Mouse (Mus musculus): ENCODE data around the gene Banf2.

The Banf2 gene

GRCm38 (mm10) chr2:144092767-144093166 lies 59.9 kb downstream of the Banf2 start:
- Histone ChIP-seq H3K4me3 (replicated peaks; ENCODE audit: low read length) (no peak overlapping the region), H3K36me3 (ENCODE audit: insufficient read depth, low read length) (no peaks in the 10 kb centered on the region), H3K27me3 (ENCODE audit: insufficient read depth, low read length) (no peaks in the 10 kb centered on the region), H3K4me1 (replicated peaks; ENCODE audit: low read depth, low read length) (peaks cover 10% of the 10 kb centered on the region), H3K9me3 (ENCODE audit: low read length) (peaks cover 30% of the 10 kb centered on the region)
- no peak for TF ChIP-seq NANOG (IDR thresholded peaks at IDR 0.05; ENCODE audit: borderline replicate concordance, low read length)
- TF ChIP-seq POU5F1 (IDR thresholded peaks at IDR 0.05; ENCODE audit: borderline replicate concordance, low read length): no peak
- no peak for TF ChIP-seq CTCF (conservative IDR thresholded peaks at IDR 0.05; ENCODE audit: low read length)

DNA sequence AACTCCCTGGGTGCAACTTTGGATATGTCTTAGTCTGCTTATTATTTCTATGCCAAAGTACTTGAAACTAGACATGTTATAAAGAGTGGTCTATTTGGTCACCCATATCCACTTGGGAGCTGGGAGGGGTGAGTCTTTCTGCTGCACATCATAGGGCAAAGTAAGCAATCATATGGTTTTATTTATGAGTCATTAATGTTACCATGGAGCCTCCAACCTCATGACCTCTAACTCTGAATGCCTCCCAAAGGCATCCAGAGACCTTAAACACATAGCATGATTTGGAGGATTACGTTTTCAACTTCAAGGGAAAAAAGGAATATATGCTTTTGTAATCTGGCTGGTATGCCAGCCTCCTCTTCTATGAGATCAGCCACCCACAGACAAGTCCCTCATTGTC lies 61.9 kb downstream of the Banf2 start:
- no peaks in the 10 kb centered on the region for H3K27me3 ChIP-seq (ENCODE audit: insufficient read depth, low read length)
- peaks cover 30% of the 10 kb centered on the region for H3K9me3 ChIP-seq (ENCODE audit: low read length)
- no peaks in the 10 kb centered on the region for H3K36me3 ChIP-seq (ENCODE audit: insufficient read depth, low read length)
- TF ChIP-seq POU5F1 (IDR thresholded peaks at IDR 0.05; ENCODE audit: borderline replicate concordance, low read length): no peak
- no peak for TF ChIP-seq NANOG (IDR thresholded peaks at IDR 0.05; ENCODE audit: borderline replicate concordance, low read length)
- TF ChIP-seq CTCF (conservative IDR thresholded peaks at IDR 0.05; ENCODE audit: low read length): no peak
- no peaks in the 10 kb centered on the region for H3K4me1 ChIP-seq (replicated peaks; ENCODE audit: low read depth, low read length)
- no peak overlapping the region for H3K4me3 ChIP-seq (replicated peaks; ENCODE audit: low read length)

- H3K4me1 ChIP-seq (replicated peaks; ENCODE audit: low read depth, low read length): no peaks in the 10 kb centered on the region
- peaks cover 10% of the 10 kb centered on the region for H3K9me3 ChIP-seq (ENCODE audit: low read length)
- no peaks in the 10 kb centered on the region for H3K27me3 ChIP-seq (ENCODE audit: insufficient read depth, low read length)
- no peaks in the 10 kb centered on the region for H3K36me3 ChIP-seq (ENCODE audit: insufficient read depth, low read length)
- no peak overlapping the region for H3K4me3 ChIP-seq (replicated peaks; ENCODE audit: low read length)
- no peak for TF ChIP-seq CTCF (conservative IDR thresholded peaks at IDR 0.05; ENCODE audit: low read length)
- no peak for TF ChIP-seq NANOG (IDR thresholded peaks at IDR 0.05; ENCODE audit: borderline replicate concordance, low read length)
- TF ChIP-seq POU5F1 (IDR thresholded peaks at IDR 0.05; ENCODE audit: borderline replicate concordance, low read length): no peak
Measured at GRCm38 (mm10) chr2:144101463-144101961, 68.7 kb downstream of the Banf2 start.

GRCm38 (mm10) chr2:144107374-144107773 lies 74.5 kb downstream of the Banf2 start:
- H3K27me3 ChIP-seq (ENCODE audit: insufficient read depth, low read length): 0 out of 2 replicates have a peak, but pooled peaks cover 3% of the 10 kb centered on the region

GRCm38 (mm10) chr2:144107810-144108209 lies 75.0 kb downstream of the Banf2 start:
- Histone ChIP-seq H3K27me3 (ENCODE audit: insufficient read depth, low read length) (0 out of 2 replicates have a peak, but pooled peaks cover 3% of the 10 kb centered on the region), H3K4me3 (replicated peaks; ENCODE audit: low read length) (no peak overlapping the region), H3K4me1 (replicated peaks; ENCODE audit: low read depth, low read length) (no peaks in the 10 kb centered on the region), H3K36me3 (ENCODE audit: insufficient read depth, low read length) (no peaks in the 10 kb centered on the region), H3K9me3 (ENCODE audit: low read length) (no peaks in the 10 kb centered on the region)
- TF ChIP-seq NANOG (IDR thresholded peaks at IDR 0.05; ENCODE audit: borderline replicate concordance, low read length): no peak
- TF ChIP-seq POU5F1 (IDR thresholded peaks at IDR 0.05; ENCODE audit: borderline replicate concordance, low read length): no peak
- no peak for TF ChIP-seq CTCF (conservative IDR thresholded peaks at IDR 0.05; ENCODE audit: low read length)

More at GRCm38 (mm10) chr2:144107374-144107773, 74.5 kb downstream of the Banf2 start:
- no peaks in the 10 kb centered on the region for H3K36me3 ChIP-seq (ENCODE audit: insufficient read depth, low read length)
- H3K4me1 ChIP-seq (replicated peaks; ENCODE audit: low read depth, low read length): no peaks in the 10 kb centered on the region
- no peaks in the 10 kb centered on the region for H3K9me3 ChIP-seq (ENCODE audit: low read length)
- H3K4me3 ChIP-seq (replicated peaks; ENCODE audit: low read length): no peak overlapping the region
- TF ChIP-seq POU5F1 (IDR thresholded peaks at IDR 0.05; ENCODE audit: borderline replicate concordance, low read length) (no peak), CTCF (conservative IDR thresholded peaks at IDR 0.05; ENCODE audit: low read length) (no peak), NANOG (IDR thresholded peaks at IDR 0.05; ENCODE audit: borderline replicate concordance, low read length) (no peak)

DNA sequence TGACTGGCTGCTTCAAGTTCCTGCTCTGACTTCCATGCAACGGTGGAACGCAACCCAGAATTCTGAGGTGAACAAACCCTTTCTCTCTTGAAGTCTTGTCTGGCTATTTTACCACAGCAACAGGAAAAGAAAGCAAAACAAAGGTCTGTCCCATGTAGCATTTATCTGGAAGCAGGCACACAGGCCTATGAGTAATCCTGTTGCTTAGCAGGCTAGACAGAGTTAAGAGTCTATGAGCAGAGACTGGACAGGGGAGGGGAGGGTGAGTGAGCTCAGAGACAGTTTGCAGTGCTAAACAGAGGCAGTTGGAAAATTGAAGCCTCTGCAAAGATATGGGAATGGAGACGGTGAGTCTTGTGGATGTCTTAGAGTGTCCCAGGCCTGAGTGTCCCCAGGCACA lies 75.5 kb downstream of the Banf2 start:
- H3K9me3 ChIP-seq (ENCODE audit: low read length): no peaks in the 10 kb centered on the region
- H3K4me1 ChIP-seq (replicated peaks; ENCODE audit: low read depth, low read length): no peaks in the 10 kb centered on the region
- no peaks in the 10 kb centered on the region for H3K36me3 ChIP-seq (ENCODE audit: insufficient read depth, low read length)
- H3K4me3 ChIP-seq (replicated peaks; ENCODE audit: low read length): no peak overlapping the region
- TF ChIP-seq CTCF (conservative IDR thresholded peaks at IDR 0.05; ENCODE audit: low read length) (no peak), NANOG (IDR thresholded peaks at IDR 0.05; ENCODE audit: borderline replicate concordance, low read length) (no peak), POU5F1 (IDR thresholded peaks at IDR 0.05; ENCODE audit: borderline replicate concordance, low read length) (no peak)
- H3K27me3 ChIP-seq (ENCODE audit: insufficient read depth, low read length): 0 out of 2 replicates have a peak, but pooled peaks cover 3% of the 10 kb centered on the region

GRCm38 (mm10) chr2:144111966-144112365 lies 79.1 kb downstream of the Banf2 start:
- TF ChIP-seq NANOG (IDR thresholded peaks at IDR 0.05; ENCODE audit: borderline replicate concordance, low read length) (no peak), POU5F1 (IDR thresholded peaks at IDR 0.05; ENCODE audit: borderline replicate concordance, low read length) (no peak), CTCF (conservative IDR thresholded peaks at IDR 0.05; ENCODE audit: low read length) (no peak)
- Histone ChIP-seq H3K4me1 (replicated peaks; ENCODE audit: low read depth, low read length) (no peaks in the 10 kb centered on the region), H3K36me3 (ENCODE audit: insufficient read depth, low read length) (no peaks in the 10 kb centered on the region), H3K4me3 (replicated peaks; ENCODE audit: low read length) (no peak overlapping the region), H3K9me3 (ENCODE audit: low read length) (no peaks in the 10 kb centered on the region), H3K27me3 (ENCODE audit: insufficient read depth, low read length) (0 out of 2 replicates have a peak, but pooled peaks cover 3% of the 10 kb centered on the region)

- TF ChIP-seq NANOG (IDR thresholded peaks at IDR 0.05; ENCODE audit: borderline replicate concordance, low read length): no peak
- TF ChIP-seq CTCF (conservative IDR thresholded peaks at IDR 0.05; ENCODE audit: low read length): no peak
- no peak for TF ChIP-seq POU5F1 (IDR thresholded peaks at IDR 0.05; ENCODE audit: borderline replicate concordance, low read length)
- H3K9me3 ChIP-seq (ENCODE audit: low read length): no peaks in the 10 kb centered on the region
- no peaks in the 10 kb centered on the region for H3K4me1 ChIP-seq (replicated peaks; ENCODE audit: low read depth, low read length)
- no peak overlapping the region for H3K4me3 ChIP-seq (replicated peaks; ENCODE audit: low read length)
- H3K27me3 ChIP-seq (ENCODE audit: insufficient read depth, low read length): 0 out of 2 replicates have a peak, but pooled peaks cover 3% of the 10 kb centered on the region
- no peaks in the 10 kb centered on the region for H3K36me3 ChIP-seq (ENCODE audit: insufficient read depth, low read length)
Measured at GRCm38 (mm10) chr2:144112666-144113065, 79.8 kb downstream of the Banf2 start.

DNA sequence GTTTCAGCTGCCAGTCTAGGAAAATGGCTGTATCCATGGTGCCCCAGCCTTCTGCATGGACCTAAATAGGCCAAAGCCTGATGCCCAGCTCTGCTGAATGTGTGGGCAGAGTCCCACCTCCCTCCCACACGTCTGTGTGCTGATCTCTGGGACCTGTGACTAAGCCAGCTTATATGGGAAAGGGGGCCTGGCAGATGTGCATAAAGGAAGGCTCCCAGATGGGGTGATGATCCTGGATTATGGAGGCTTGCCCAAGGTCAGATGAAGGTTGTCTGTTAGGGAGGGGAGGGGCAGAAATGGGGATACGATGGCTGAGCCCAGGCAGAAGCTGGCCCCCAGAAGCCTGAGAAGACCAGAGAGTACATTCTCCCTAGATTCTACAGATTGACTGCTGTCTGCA lies 85.2 kb downstream of the Banf2 start:
- no peaks in the 10 kb centered on the region for H3K4me1 ChIP-seq (replicated peaks; ENCODE audit: low read depth, low read length)
- H3K36me3 ChIP-seq (ENCODE audit: insufficient read depth, low read length): no peaks in the 10 kb centered on the region
- H3K9me3 ChIP-seq (ENCODE audit: low read length): no peaks in the 10 kb centered on the region
- no peaks in the 10 kb centered on the region for H3K27me3 ChIP-seq (ENCODE audit: insufficient read depth, low read length)
- no peak overlapping the region for H3K4me3 ChIP-seq (replicated peaks; ENCODE audit: low read length)
- TF ChIP-seq POU5F1 (IDR thresholded peaks at IDR 0.05; ENCODE audit: borderline replicate concordance, low read length) (no peak), CTCF (conservative IDR thresholded peaks at IDR 0.05; ENCODE audit: low read length) (no peak), NANOG (IDR thresholded peaks at IDR 0.05; ENCODE audit: borderline replicate concordance, low read length) (no peak)
